ENCODE assay signal across 11 mouse cellular contexts in the genomic region with DNA sequence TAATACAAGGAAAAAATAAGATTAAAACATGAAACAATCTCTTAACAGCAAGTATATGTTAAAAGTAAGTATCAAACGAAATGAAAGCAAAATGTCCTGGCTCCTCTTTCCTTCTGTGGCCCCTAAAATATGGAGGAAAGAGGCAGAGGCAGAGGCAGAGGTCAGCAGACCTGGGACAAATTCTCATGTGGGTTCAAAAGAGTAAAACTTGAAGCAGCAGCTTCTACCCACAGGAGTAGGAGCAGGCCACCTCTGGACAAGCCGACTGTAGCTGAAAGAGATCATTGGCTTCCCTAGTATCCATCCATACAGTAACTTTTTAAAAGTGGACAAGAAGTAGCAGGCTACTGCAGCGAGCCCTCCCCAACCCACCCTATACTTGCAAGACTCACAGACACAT. TPM values are rescaled to one million over a fixed set of nuclear protein-coding genes. Genes with fewer than 3 reads are reported as not detected.
DNase-seq lines count a peak whose midpoint lies in the region; ATAC-seq lines count a peak whose summit lies in the region.
"Had no signal": no experiment of that assay in that cellular context is flagged by ENCODE, and none has a peak within 500 bp of the region (broad histone marks: within the 10 kb centered on the region; RNA-seq: fewer than 3 reads in every experiment).

No protein-coding gene starts in this region.

- H3K9ac ChIP-seq in intestine, embryonic 14.5 days (ENCODE audit: low read length): no peak overlapping the region
- H3K9ac ChIP-seq in intestine, embryonic 16.5 days (ENCODE audit: low read depth, low read length): no peak overlapping the region
- no peak overlapping the region for H3K9ac ChIP-seq in intestine, embryonic 15.5 days
- no peak overlapping the region; the same call in 1 of the 2 replicates for H3K9ac ChIP-seq in stomach, embryonic 14.5 days (replicated peaks; ENCODE audit: low read depth, low read length)
- H3K9ac ChIP-seq: embryonic facial prominence, embryonic 15.5 days; limb, embryonic 13.5 days had no signal

- no peak overlapping the region for H3K4me3 ChIP-seq in intestine, embryonic 14.5 days (ENCODE audit: low read depth, low read length)
- H3K4me3 ChIP-seq in intestine, embryonic 16.5 days (ENCODE audit: low read length): no peak overlapping the region
- peak overlapping the region; percentile 92 for H3K4me3 ChIP-seq in megakaryocyte, embryonic 14.5 days (replicated peaks)
- H3K4me3 ChIP-seq in intestine, embryonic 15.5 days (replicated peaks): no peak overlapping the region
- no peak overlapping the region for H3K4me3 ChIP-seq in stomach, embryonic 14.5 days (ENCODE audit: low read depth, low read length)
- H3K4me3 ChIP-seq: embryonic facial prominence, embryonic 15.5 days had no signal

- H3K9me3 ChIP-seq in intestine, embryonic 14.5 days (ENCODE audit: control insufficient read depth, low read length): no peaks in the 10 kb centered on the region
- no peaks in the 10 kb centered on the region for H3K9me3 ChIP-seq in intestine, embryonic 16.5 days (ENCODE audit: control insufficient read depth, low read length)
- no peaks in the 10 kb centered on the region for H3K9me3 ChIP-seq in megakaryocyte, embryonic 14.5 days
- H3K9me3 ChIP-seq in intestine, embryonic 15.5 days: no peaks in the 10 kb centered on the region
- no peaks in the 10 kb centered on the region for H3K9me3 ChIP-seq in stomach, embryonic 14.5 days (ENCODE audit: control insufficient read depth, low read depth, low read length)
- H3K9me3 ChIP-seq: embryonic facial prominence, embryonic 15.5 days; limb, embryonic 13.5 days had no signal

- WGBS in intestine, embryonic 14.5 days: 57% methylated on average over 3 of the region's 3 CpGs
- 46% methylated on average over 3 of the region's 3 CpGs for WGBS in intestine, embryonic 16.5 days
- WGBS in intestine, embryonic 15.5 days: 52% methylated on average over 3 of the region's 3 CpGs
- 52% methylated on average over 3 of the region's 3 CpGs for WGBS in stomach, embryonic 14.5 days

- ATAC-seq in intestine, embryonic 14.5 days (replicated peaks; ENCODE audit: low FRiP score, low TSS enrichment, low read depth): no peak
- no peak for ATAC-seq in intestine, embryonic 16.5 days
- ATAC-seq in megakaryocyte, adult 5-6 weeks (ENCODE audit: poor library complexity, severe bottlenecking): no peak
- no peak for ATAC-seq in intestine, embryonic 15.5 days
- ATAC-seq in stomach, embryonic 14.5 days (ENCODE audit: insufficient number of reproducible peaks, insufficient read depth, low FRiP score, low read depth): no peak

- peaks cover 20% of the 10 kb centered on the region for H3K27me3 ChIP-seq in intestine, embryonic 14.5 days (replicated peaks; ENCODE audit: control insufficient read depth, insufficient read depth, low read length)
- peaks cover 6% of the 10 kb centered on the region; the same call in 1 of the 2 replicates for H3K27me3 ChIP-seq in intestine, embryonic 16.5 days (replicated peaks; ENCODE audit: control insufficient read depth, insufficient read depth, low read length)
- no peaks in the 10 kb centered on the region for H3K27me3 ChIP-seq in megakaryocyte, embryonic 14.5 days (replicated peaks)
- 0 out of 2 replicates have a peak, but pooled peaks cover 6% of the 10 kb centered on the region for H3K27me3 ChIP-seq in intestine, embryonic 15.5 days (replicated peaks)
- no peaks in the 10 kb centered on the region; the same call in 1 of the 2 replicates for H3K27me3 ChIP-seq in stomach, embryonic 14.5 days (ENCODE audit: control insufficient read depth, insufficient read depth, low read length)

- peaks cover 22% of the 10 kb centered on the region for H3K4me1 ChIP-seq in intestine, embryonic 14.5 days (replicated peaks; ENCODE audit: control insufficient read depth, insufficient read depth, low read length)
- peaks cover 14% of the 10 kb centered on the region; the same call in 1 of the 2 replicates for H3K4me1 ChIP-seq in intestine, embryonic 16.5 days (ENCODE audit: control insufficient read depth, insufficient read depth, low read length)
- H3K4me1 ChIP-seq in megakaryocyte, embryonic 14.5 days: peaks cover 47% of the 10 kb centered on the region
- peaks cover 10% of the 10 kb centered on the region for H3K4me1 ChIP-seq in intestine, embryonic 15.5 days (replicated peaks)
- H3K4me1 ChIP-seq in stomach, embryonic 14.5 days (ENCODE audit: control insufficient read depth, insufficient read depth, low read length): peaks cover 6% of the 10 kb centered on the region
- H3K4me1 ChIP-seq: embryonic facial prominence, embryonic 15.5 days had no signal

- H3K4me2 ChIP-seq in intestine, embryonic 14.5 days (ENCODE audit: low read length): peak overlapping the region; percentile 59
- no peak overlapping the region for H3K4me2 ChIP-seq in intestine, embryonic 16.5 days (ENCODE audit: low read depth, low read length)
- H3K4me2 ChIP-seq in intestine, embryonic 15.5 days (replicated peaks): peak overlapping the region; percentile 36; the same call in 1 of the 2 replicates
- peak overlapping the region; percentile 34 for H3K4me2 ChIP-seq in stomach, embryonic 14.5 days (replicated peaks; ENCODE audit: low read depth, low read length)
- H3K4me2 ChIP-seq: embryonic facial prominence, embryonic 15.5 days had no signal

- DNase-seq in intestine, embryonic 14.5 days (ENCODE audit: low spot score): peak; percentile 72
- DNase-seq in right cerebral cortex, postnatal 14 days: no peak
- no peak for DNase-seq in natural killer cell, adult 2 months (ENCODE audit: low spot score in 2 of 2)
- DNase-seq: cerebellum, adult 8-10 months had no signal

- no peak overlapping the region for H3K27ac ChIP-seq in intestine, embryonic 14.5 days (ENCODE audit: low read depth)
- H3K27ac ChIP-seq in intestine, embryonic 16.5 days (ENCODE audit: low read length): no peak overlapping the region
- no peak overlapping the region for H3K27ac ChIP-seq in intestine, embryonic 15.5 days
- H3K27ac ChIP-seq in stomach, embryonic 14.5 days (ENCODE audit: low read length): no peak overlapping the region
- H3K27ac ChIP-seq: embryonic facial prominence, embryonic 15.5 days; limb, embryonic 13.5 days had no signal

- no peaks in the 10 kb centered on the region for H3K36me3 ChIP-seq in intestine, embryonic 14.5 days (ENCODE audit: control insufficient read depth, insufficient read depth, low read length)
- no peaks in the 10 kb centered on the region for H3K36me3 ChIP-seq in intestine, embryonic 16.5 days (ENCODE audit: control insufficient read depth, insufficient read depth, low read length)
- H3K36me3 ChIP-seq in megakaryocyte, embryonic 14.5 days (replicated peaks; ENCODE audit: low read length): peaks cover 47% of the 10 kb centered on the region
- no peaks in the 10 kb centered on the region for H3K36me3 ChIP-seq in intestine, embryonic 15.5 days
- no peaks in the 10 kb centered on the region for H3K36me3 ChIP-seq in stomach, embryonic 14.5 days (ENCODE audit: control insufficient read depth, insufficient read depth, low read length)
- H3K36me3 ChIP-seq: embryonic facial prominence, embryonic 15.5 days; limb, embryonic 13.5 days had no signal

RNA-seq across cellular contexts. Expression of a gene that starts 7.4 kb away (rescaled TPM):
- 36.9 and 43.9 TPM in 2 replicates for polyA plus RNA-seq in intestine, embryonic 14.5 days (2014; fragmentation: Nextera tagmentation; extraction: Ambion mirVana)
- 39.2 and 42.9 TPM in 2 replicates for polyA plus RNA-seq in intestine, embryonic 16.5 days (2015; fragmentation: Nextera tagmentation; extraction: Ambion mirVana)
- polyA plus RNA-seq in megakaryocyte, embryonic 14.5 days (2012; ENCODE audit: insufficient read depth, low replicate concordance): 4.2 and 23.0 TPM in 2 replicates
- 178 and 191 TPM in 2 replicates for total RNA-seq in megakaryocyte, adult 5-6 weeks (2015)
- 293 and 359 TPM in 2 replicates for total RNA-seq in megakaryocyte, adult 5-6 weeks (2017)
- 37.0 and 40.3 TPM in 2 replicates for polyA plus RNA-seq in intestine, embryonic 15.5 days (2015; fragmentation: Nextera tagmentation; extraction: Ambion mirVana)
- polyA plus RNA-seq in stomach, embryonic 14.5 days (2014; fragmentation: Nextera tagmentation; extraction: Ambion mirVana): 49.1 and 49.4 TPM in 2 replicates
